Mouse (Mus musculus) mature B cell (primary cell): ENCODE measurements around the gene Ccdc173.
"Not testable (repeated sequence)": the region's sequence is repeated elsewhere in the genome, so short reads cannot be mapped to it uniquely, and the experiment has no call there.

Experiments
- in situ Hi-C: fragments of 300-500 bp; cut with MboI; formaldehyde crosslinking; loops from 2 replicates; pipeline ENCODE4 v1.14.3; 2019

Gene Ccdc173

GRCm38 (mm10) chr2:69789429-69790069 lies at the start of gene Ccdc173, which contains the start of gene Phospho2:
Gene Ccdc173 (minus strand): TSS chr2:69789575.
Gene Phospho2 (plus strand): TSS chr2:69789623.
- in situ Hi-C loops: no loop called here

GRCm38 (mm10) chr2:69838707-69839106 lies 49.3 kb upstream of the Ccdc173 start:
- in situ Hi-C loops: no loop called here

GRCm38 (mm10) chr2:69837996-69838395 lies 48.6 kb upstream of the Ccdc173 start:
- in situ Hi-C loops: no loop called here

GRCm38 (mm10) chr2:69837244-69837967 lies 48.0 kb upstream of the Ccdc173 start:
- in situ Hi-C loops: no loop called here

GRCm38 (mm10) chr2:69830116-69830515 lies 40.7 kb upstream of the Ccdc173 start:
- in situ Hi-C loops: no loop called here

GRCm38 (mm10) chr2:69829680-69830079 lies 40.3 kb upstream of the Ccdc173 start:
- in situ Hi-C loops: no loop called here

- in situ Hi-C loops: no loop called here
These were observed 38.7 kb upstream of the Ccdc173 start for GRCm38 (mm10) chr2:69828031-69828430.

- in situ Hi-C loops: no loop called here
These were observed 37.0 kb upstream of the Ccdc173 start for GRCm38 (mm10) chr2:69826380-69826779.

GRCm38 (mm10) chr2:69825898-69826297 lies 36.5 kb upstream of the Ccdc173 start:
- in situ Hi-C loops: no loop called here

- in situ Hi-C loops: no loop called here
These were observed 33.8 kb upstream of the Ccdc173 start for GRCm38 (mm10) chr2:69823129-69823677.

- in situ Hi-C loops: no loop called here
These were observed 33.2 kb upstream of the Ccdc173 start for GRCm38 (mm10) chr2:69822361-69823128.

- in situ Hi-C loops: no loop called here
These were observed 32.3 kb upstream of the Ccdc173 start, which contains the start of gene Klhl23 for GRCm38 (mm10) chr2:69821711-69822110. Gene Klhl23 (plus strand): TSS chr2:69821944.

- in situ Hi-C loops: no loop called here
These were observed 30.8 kb upstream of the Ccdc173 start for GRCm38 (mm10) chr2:69820201-69820600.

GRCm38 (mm10) chr2:69818350-69819085 lies 29.1 kb upstream of the Ccdc173 start:
- in situ Hi-C loops: no loop called here

- in situ Hi-C loops: no loop called here
These were observed 27.2 kb upstream of the Ccdc173 start for GRCm38 (mm10) chr2:69816575-69816974.

GRCm38 (mm10) chr2:69811349-69811748 lies 22.0 kb upstream of the Ccdc173 start:
- in situ Hi-C loops: not testable (repeated sequence)

- in situ Hi-C loops: no loop called here
These were observed 20.8 kb upstream of the Ccdc173 start for GRCm38 (mm10) chr2:69810169-69810568.

- in situ Hi-C loops: not testable (repeated sequence)
These were observed 15.3 kb upstream of the Ccdc173 start for GRCm38 (mm10) chr2:69804663-69805062.

GRCm38 (mm10) chr2:69803756-69804155 lies 14.4 kb upstream of the Ccdc173 start:
- in situ Hi-C loops: no loop called here

- in situ Hi-C loops: no loop called here
These were observed 13.5 kb upstream of the Ccdc173 start for GRCm38 (mm10) chr2:69802911-69803312.

GRCm38 (mm10) chr2:69790722-69791121 lies 1.3 kb upstream of the Ccdc173 start:
- in situ Hi-C loops: no loop called here
